Mouse (Mus musculus) embryonic stem cell, embryonic (primary cell): ENCODE measurements around the gene Atp1a3.

Experiments used
- CTCF ChIA-PET, 4 experiments: fragments of 300-600 bp in 2 of 4; fragments of 350-600 bp in 2 of 4; sonication (Branson Sonifier 250); formaldehyde crosslinking; loops; one replicate each; lab custom pipeline; 2022; ENCODE audit warnings: inconsistent platforms in 2 of 4; lab: Charles Lee
- POLR2A ChIA-PET, 4 experiments: fragments of 300-600 bp in 2 of 4; fragments of 350-600 bp in 2 of 4; sonication (Branson Sonifier 250); formaldehyde crosslinking; loops; one replicate each; lab custom pipeline; 2022; ENCODE audit warnings: antibody characterized with exemption in 4 of 4, inconsistent platforms in 1 of 4; lab: Charles Lee

The Atp1a3 gene

GRCm38 (mm10) chr7:25008635-25009034 lies 2.9 kb upstream of the Atp1a3 start:
- CTCF ChIA-PET = interaction anchor here in 3 of 4 experiments (0.5 to 4.5 kb wide), 5 partner anchors 23 to 85 kb away, joined by 3 to 20 read pairs (median 4); no protein-coding TSS in a partner anchor
- POLR2A ChIA-PET = interaction anchor here in 3 of 4 experiments (0.6 to 2.3 kb wide), 8 partner anchors 15 to 422 kb away, joined by 3 to 6 read pairs (median 4); no protein-coding TSS in a partner anchor

- ChIA-PET CTCF (interaction anchor here in 1 of 4 experiments (1.2 to 4.5 kb wide), 2 partner anchors 24 to 86 kb away, joined by 3 to 20 read pairs; no protein-coding TSS in a partner anchor), POLR2A (no interaction called here)
Observed at GRCm38 (mm10) chr7:25007609-25008374, 2.0 kb upstream of the Atp1a3 start.

- ChIA-PET CTCF (interaction anchor here in 1 of 4 experiments (0.6 kb wide), 1 partner anchor 41 kb away, joined by 4 read pairs; no protein-coding TSS in a partner anchor), POLR2A (interaction anchor here in 1 of 4 experiments (0.6 kb wide), 1 partner anchor 262 kb away, joined by 3 read pairs; no protein-coding TSS in a partner anchor)
Observed at GRCm38 (mm10) chr7:25006586-25007364, 1.0 kb upstream of the Atp1a3 start.

GRCm38 (mm10) chr7:25006171-25006570 lies 413 bp upstream of the Atp1a3 start:
- POLR2A ChIA-PET = interaction anchor here in 1 of 4 experiments (0.7 kb wide), 1 partner anchor 71 kb away, joined by 4 read pairs; no protein-coding TSS in a partner anchor
- CTCF ChIA-PET = no interaction called here

GRCm38 (mm10) chr7:25004806-25005205 lies 952 bp downstream of the Atp1a3 start:
- ChIA-PET CTCF (no interaction called here), POLR2A (interaction anchor here in 1 of 4 experiments (0.5 to 0.6 kb wide), 2 partner anchors 108 to 674 kb away, joined by 4 to 9 read pairs; no protein-coding TSS in a partner anchor)

GRCm38 (mm10) chr7:25003820-25004388 lies 1.9 kb downstream of the Atp1a3 start:
- ChIA-PET POLR2A (interaction anchor here in 1 of 4 experiments (0.5 to 0.6 kb wide), 2 partner anchors 54 to 704 kb away, joined by 3 to 5 read pairs; no protein-coding TSS in a partner anchor), CTCF (interaction anchor here in 2 of 4 experiments (0.6 to 1.8 kb wide), 3 partner anchors 18 to 258 kb away, joined by 4 to 5 read pairs (median 5); no protein-coding TSS in a partner anchor)

- POLR2A ChIA-PET = interaction anchor here in 1 of 4 experiments (0.6 kb wide), 1 partner anchor 53 kb away, joined by 3 read pairs; no protein-coding TSS in a partner anchor
- CTCF ChIA-PET = interaction anchor here in 1 of 4 experiments (1.8 kb wide), 1 partner anchor 18 kb away, joined by 5 read pairs; no protein-coding TSS in a partner anchor
Observed at GRCm38 (mm10) chr7:25003291-25003690, 2.5 kb downstream of the Atp1a3 start.

- CTCF ChIA-PET = interaction anchor here in 3 of 4 experiments (0.5 to 1.8 kb wide), 5 partner anchors 10 to 598 kb away, joined by 3 to 6 read pairs (median 4); no protein-coding TSS in a partner anchor
- POLR2A ChIA-PET = interaction anchor here in 1 of 4 experiments (1.7 kb wide), 1 partner anchor 17 kb away, joined by 4 read pairs; no protein-coding TSS in a partner anchor
Observed at GRCm38 (mm10) chr7:25000711-25001110, 5.0 kb downstream of the Atp1a3 start.

- ChIA-PET CTCF (interaction anchor here in 2 of 4 experiments (0.5 to 1.8 kb wide), 3 partner anchors 14 to 268 kb away, joined by 4 to 6 read pairs (median 6); no protein-coding TSS in a partner anchor), POLR2A (interaction anchor here in 1 of 4 experiments (1.7 kb wide), 1 partner anchor 17 kb away, joined by 4 read pairs; no protein-coding TSS in a partner anchor)
Observed at GRCm38 (mm10) chr7:25000211-25000610, 5.5 kb downstream of the Atp1a3 start.

- CTCF ChIA-PET = interaction anchor here in 3 of 4 experiments (0.5 to 2.4 kb wide), 6 partner anchors 7 to 113 kb away, joined by 3 to 15 read pairs (median 4); no protein-coding TSS in a partner anchor
- POLR2A ChIA-PET = interaction anchor here in 1 of 4 experiments (0.8 to 1.3 kb wide), 2 partner anchors 103 to 142 kb away, joined by 4 read pairs; no protein-coding TSS in a partner anchor
Observed at GRCm38 (mm10) chr7:24993081-24993480, 12.7 kb downstream of the Atp1a3 start.

GRCm38 (mm10) chr7:24990478-24990877 lies 15.3 kb downstream of the Atp1a3 start:
- ChIA-PET CTCF (interaction anchor here in 3 of 4 experiments (0.6 to 1.3 kb wide), 4 partner anchors 18 to 232 kb away, joined by 3 to 4 read pairs (median 4); partner anchors contain the start of gene Rabac1 (in 1 of the 3)), POLR2A (interaction anchor here in 2 of 4 experiments (0.6 to 1.9 kb wide), 4 partner anchors 12 to 630 kb away, joined by 3 to 5 read pairs (median 4); no protein-coding TSS in a partner anchor)

- ChIA-PET POLR2A (interaction anchor here in 3 of 4 experiments (0.5 to 2.3 kb wide), 7 partner anchors 10 to 135 kb away, joined by 3 to 7 read pairs (median 5); partner anchors contain the start of genes Rabac1 (in 1 of the 3) and Rps19 (in 1 of the 3)), CTCF (interaction anchor here in 3 of 4 experiments (0.6 to 1.6 kb wide), 7 partner anchors 15 to 116 kb away, joined by 3 to 7 read pairs (median 3); partner anchors contain the start of gene Rabac1 (in 1 of the 3))
Observed at GRCm38 (mm10) chr7:24987941-24988340, 17.8 kb downstream of the Atp1a3 start.

GRCm38 (mm10) chr7:24985799-24986198 lies 20.0 kb downstream of the Atp1a3 start:
- ChIA-PET POLR2A (interaction anchor here in 3 of 4 experiments (0.6 to 1.4 kb wide), 6 partner anchors 13 to 146 kb away, joined by 3 to 6 read pairs (median 3); partner anchors contain the start of genes Rabac1 (in 2 of the 3) and Rps19 (in 1 of the 3)), CTCF (interaction anchor here (0.5 to 3.4 kb wide), 46 partner anchors 8 to 901 kb away, joined by 3 to 42 read pairs (median 3); partner anchors contain the start of genes Rabac1 (in 3 of the 4), Dmrtc2 (in 1 of the 4) and Lypd4 (in 1 of the 4))

- CTCF ChIA-PET = interaction anchor here in 3 of 4 experiments (0.6 to 3.4 kb wide), 13 partner anchors 10 to 383 kb away, joined by 3 to 42 read pairs (median 5); partner anchors contain the start of gene Rabac1 (in 1 of the 3)
- POLR2A ChIA-PET = interaction anchor here in 3 of 4 experiments (0.5 to 2.6 kb wide), 7 partner anchors 10 to 133 kb away, joined by 3 to 5 read pairs (median 4); partner anchors contain the start of gene Rabac1 (in 1 of the 3)
Observed at GRCm38 (mm10) chr7:24984307-24984706, 21.5 kb downstream of the Atp1a3 start.

GRCm38 (mm10) chr7:24983396-24983795 lies 22.4 kb downstream of the Atp1a3 start:
- POLR2A ChIA-PET = interaction anchor here in 3 of 4 experiments (0.6 to 2.6 kb wide), 8 partner anchors 11 to 141 kb away, joined by 3 to 5 read pairs (median 4); partner anchors contain the start of gene Rabac1 (in 1 of the 3)
- CTCF ChIA-PET = interaction anchor here (0.6 to 3.4 kb wide), 15 partner anchors 9 to 401 kb away, joined by 3 to 42 read pairs (median 3); partner anchors contain the start of gene Rabac1 (in 1 of the 4)

GRCm38 (mm10) chr7:24980439-24980838 lies 25.3 kb downstream of the Atp1a3 start:
- POLR2A ChIA-PET = no interaction called here
- CTCF ChIA-PET = no interaction called here
